Mouse (Mus musculus) C2C12 (cell line): ENCODE data around the gene Ccdc149.

Source experiments
- CTCF ChIP-seq: IDR thresholded peaks from one replicate; pipeline ENCODE4 v1.5.1; 2011; ENCODE audit not compliant: control insufficient read depth, insufficient read depth, insufficient read length
- MAX ChIP-seq: IDR thresholded peaks from one replicate; pipeline ENCODE4 v1.6.1; 2011; ENCODE audit warnings: mild to moderate bottlenecking, control low read depth

DNA sequence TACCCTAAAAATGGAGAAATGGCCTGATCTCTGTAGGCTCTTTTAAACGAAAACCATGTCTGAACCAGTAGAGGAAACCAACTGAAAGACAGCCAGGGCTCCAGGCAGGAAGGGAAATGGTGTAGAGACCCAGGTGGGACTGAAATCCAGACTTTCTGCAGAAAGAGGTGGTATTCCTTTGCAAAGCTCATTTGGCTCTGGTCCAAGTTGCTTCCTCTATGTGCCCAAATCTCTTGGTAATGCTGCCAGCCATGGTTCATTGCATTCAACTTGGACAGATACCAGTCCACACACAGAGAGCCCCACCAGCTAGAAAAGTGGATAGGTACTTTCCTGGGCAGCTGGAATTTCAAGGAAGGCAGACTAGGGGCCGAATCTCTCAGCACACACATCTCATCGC lies 3.5 kb downstream of the Ccdc149 start:
- TF ChIP-seq CTCF: no peak
- no peak for TF ChIP-seq MAX
